7 mouse cellular contexts compared by ENCODE assay signal in genomic region chr5:8893300-8894103, GRCm38 (mm10). TPM values are rescaled to one million over a fixed set of nuclear protein-coding genes. Genes with fewer than 3 reads are reported as not detected.
DNase-seq lines count a peak whose midpoint lies in the region; ATAC-seq lines count a peak whose summit lies in the region.

TSS of gene Abcb4 (plus strand) at chr5:8893717.

- no peaks in the 10 kb centered on the region for H3K36me3 ChIP-seq in embryonic facial prominence, embryonic 11.5 days (replicated peaks; ENCODE audit: control insufficient read depth, insufficient read depth, low read depth, low read length)
- H3K36me3 ChIP-seq in midbrain, embryonic 10.5 days, result no peaks in the 10 kb centered on the region

- H3K4me2 ChIP-seq in embryonic facial prominence, embryonic 11.5 days (ENCODE audit: low read depth, low read length), result peak within 1 kb of the TSS; percentile 97

- WGBS in embryonic facial prominence, embryonic 11.5 days, result under 1% methylated on average over 58 of the region's 65 CpGs
- WGBS in midbrain, embryonic 10.5 days, result under 1% methylated on average over 64 of the region's 65 CpGs

- peak within 1 kb of the TSS; percentile 63 for H3K4me3 ChIP-seq in embryonic facial prominence, embryonic 11.5 days (ENCODE audit: low read depth, low read length)
- peak within 1 kb of the TSS; percentile 78 for H3K4me3 ChIP-seq in midbrain, embryonic 10.5 days

- ATAC-seq in embryonic facial prominence, embryonic 11.5 days (replicated peaks; ENCODE audit: insufficient number of reproducible peaks, low FRiP score, low TSS enrichment, low read depth), result peak; percentile 91

- H3K27ac ChIP-seq in embryonic facial prominence, embryonic 11.5 days (replicated peaks; ENCODE audit: low read depth, low read length), result no peak within 1 kb of the TSS
- peak within 1 kb of the TSS; percentile 80 for H3K27ac ChIP-seq in midbrain, embryonic 10.5 days (replicated peaks)

- no peaks in the 10 kb centered on the region; the same call in none of the 2 replicates for H3K27me3 ChIP-seq in embryonic facial prominence, embryonic 11.5 days (ENCODE audit: control insufficient read depth, insufficient read depth, low read length)
- H3K27me3 ChIP-seq in midbrain, embryonic 10.5 days (ENCODE audit: low read depth, poor library complexity, severe bottlenecking), result peaks cover 44% of the 10 kb centered on the region

- H3K9me3 ChIP-seq in embryonic facial prominence, embryonic 11.5 days (replicated peaks; ENCODE audit: control insufficient read depth, low read length), result no peaks in the 10 kb centered on the region
- peaks cover 7% of the 10 kb centered on the region; the same call in 1 of the 2 replicates for H3K9me3 ChIP-seq in midbrain, embryonic 10.5 days (replicated peaks)

- H3K9ac ChIP-seq in embryonic facial prominence, embryonic 11.5 days (replicated peaks; ENCODE audit: low read length), result peak within 1 kb of the TSS; percentile 53

- DNase-seq in adrenal gland, postnatal 25 days, result peak; percentile 69
- peak; percentile 72 for DNase-seq in embryonic facial prominence, embryonic 11.5 days (ENCODE audit: low spot score)
- peak; percentile 95 for DNase-seq in heart, adult 11 months
- peak; percentile 20 for DNase-seq in kidney, adult 11 months
- peak; percentile 72 for DNase-seq in left cerebral cortex, postnatal 4 days
- peak; percentile 72 for DNase-seq in midbrain, embryonic 10.5 days (ENCODE audit: low spot score)
- peak; percentile 28 to 34 for DNase-seq in right cerebral cortex, postnatal 36 days (ENCODE audit: low spot score in 2 of 2)

- intact Hi-C loops in left cerebral cortex, postnatal 4 days (cut with DNase I), result no loop called here

- peaks cover 3% of the 10 kb centered on the region for H3K4me1 ChIP-seq in embryonic facial prominence, embryonic 11.5 days (ENCODE audit: control insufficient read depth, insufficient read depth, low read length)
- H3K4me1 ChIP-seq in midbrain, embryonic 10.5 days, result peaks cover 9% of the 10 kb centered on the region

RNA-seq across cellular contexts. Expression of gene Abcb4, which starts in this region (rescaled TPM):
- total RNA-seq in adrenal gland, postnatal 25 days (2021), result 3.8 and 5.8 TPM in 2 replicates
- polyA plus RNA-seq in embryonic facial prominence, embryonic 11.5 days (2014; fragmentation: Nextera tagmentation; extraction: Ambion mirVana), result 0.38 and 0.54 TPM in 2 replicates
- total RNA-seq in left cerebral cortex, postnatal 4 days (2021), result 1 to 10 TPM; 1.9 to 2.1 TPM
- 0.21 and 0.46 TPM in 2 replicates for polyA plus RNA-seq in midbrain, embryonic 10.5 days (2016; fragmentation: Nextera tagmentation; extraction: Ambion mirVana)

Comparison
In these comparisons a context has a peak if more than half of its experiments do, and no peak if none do; other contexts are left out.
1. Peak in DNase-seq, ATAC-seq, H3K4me3 ChIP-seq, H3K9ac ChIP-seq and H3K4me2 ChIP-seq in embryonic facial prominence, embryonic 11.5 days; RNA of the gene not detected or under 1 TPM.
2. Peak in DNase-seq, H3K4me3 ChIP-seq and H3K27ac ChIP-seq in midbrain, embryonic 10.5 days; RNA of the gene not detected or under 1 TPM.
3. DNase-seq: peak in every context shown above with its lines; median percentile 95 in heart, adult 11 months; 72 in embryonic facial prominence, embryonic 11.5 days; 72 in left cerebral cortex, postnatal 4 days; 72 in midbrain, embryonic 10.5 days; 69 in adrenal gland, postnatal 25 days; 31 in right cerebral cortex, postnatal 36 days; 20 in kidney, adult 11 months.